Mouse (Mus musculus): ENCODE results near the gene Lhfpl2. TPM values are rescaled to one million over a fixed set of nuclear protein-coding genes. Genes with fewer than 3 reads are reported as not detected.

Lhfpl2 gene
- total and polyA plus RNA-seq, 3 experiments, result not detected

- in situ Hi-C loops (cut with MboI; ENCODE audit: low pct_ligation_motif_present, low pct_unique_long_range_greater_than_20kb, low sequenced_read_pairs), result no loop called here
- no peak for DNase-seq (ENCODE audit: extremely low read depth)
- Histone ChIP-seq H3K79me2 (replicated peaks; ENCODE audit: control insufficient read depth, extremely low read depth, insufficient read depth, poor library complexity, severe bottlenecking) (no peaks in the 10 kb centered on the region), H3K27ac (ENCODE audit: insufficient read depth, low read depth) (no peak overlapping the region), H3K9me3 (replicated peaks; ENCODE audit: low read length) (no peaks in the 10 kb centered on the region), H3K27me3 (replicated peaks) (no peaks in the 10 kb centered on the region), H3K9ac (ENCODE audit: insufficient read depth, low read depth) (no peak overlapping the region), H3K4me1 (ENCODE audit: control insufficient read depth in 1 of 2, insufficient read depth in 2 of 2) (peaks cover 0 to 8% of the 10 kb centered on the region in 2 experiments; a peak in 2 of 4 replicates), H3K4me2 (ENCODE audit: insufficient read depth, low read depth, poor library complexity, severe bottlenecking) (no peak overlapping the region), H3K36me3 (replicated peaks in 1 of 2; ENCODE audit: control insufficient read depth in 1 of 2, insufficient read depth in 1 of 2, low read length in 1 of 2) (no peaks in the 10 kb centered on the region), H3K4me3 (replicated peaks in 1 of 3; ENCODE audit: low read depth in 2 of 3, low read length in 2 of 3, poor library complexity in 1 of 3) (no peak overlapping the region)
- dilution Hi-C loops (cut with MboI; ENCODE audit: extremely low pct_ligation_motif_present, extremely low pct_unique_long_range_greater_than_20kb, low sequenced_read_pairs), result no loop called here
- no peak for TF ChIP-seq EP300 (IDR thresholded peaks at IDR 0.05; ENCODE audit: low read length)
- TF ChIP-seq POLR2A (IDR thresholded peaks at IDR 0.05; ENCODE audit: low read depth, low read length), result no peak
- no peak for TF ChIP-seq MYC (IDR thresholded peaks at IDR 0.05; ENCODE audit: low read depth, low read length)
- no peak for TF ChIP-seq JUN (IDR thresholded peaks at IDR 0.05; ENCODE audit: insufficient read depth, low read depth, low read length)
- no peak for TF ChIP-seq MAZ (IDR thresholded peaks at IDR 0.05; ENCODE audit: low read depth, low read length)
- no peak for TF ChIP-seq UBTF (IDR thresholded peaks at IDR 0.05; ENCODE audit: low read depth, low read length)
- TF ChIP-seq ZKSCAN1 (IDR thresholded peaks at IDR 0.05; ENCODE audit: borderline replicate concordance, low read depth, low read length), result no peak
- TF ChIP-seq E2F4 (IDR thresholded peaks at IDR 0.05; ENCODE audit: insufficient replicate concordance, low read depth, low read length), result no peak
- no peak for TF ChIP-seq PAX5 (IDR thresholded peaks at IDR 0.05; ENCODE audit: low read length)
- TF ChIP-seq SMC3 (IDR thresholded peaks at IDR 0.05; ENCODE audit: low read depth, low read length), result no peak
- TF ChIP-seq NRF1 (IDR thresholded peaks at IDR 0.05; ENCODE audit: low read depth, low read length), result no peak
These were observed 6.8 kb upstream of the Lhfpl2 start for GRCm38 (mm10) chr13:94050782-94051181.

GRCm38 (mm10) chr13:94057036-94057562 is 497 bp upstream of the Lhfpl2 start:
- in situ Hi-C loops (cut with MboI; ENCODE audit: low pct_ligation_motif_present, low pct_unique_long_range_greater_than_20kb, low sequenced_read_pairs) (no loop called here), dilution Hi-C loops (cut with MboI; ENCODE audit: extremely low pct_ligation_motif_present, extremely low pct_unique_long_range_greater_than_20kb, low sequenced_read_pairs) (no loop called here)
- Histone ChIP-seq H3K9ac (ENCODE audit: insufficient read depth, low read depth) (no peak overlapping the region), H3K9me3 (replicated peaks; ENCODE audit: low read length) (no peaks in the 10 kb centered on the region), H3K4me3 (replicated peaks in 1 of 3; ENCODE audit: low read depth in 2 of 3, low read length in 2 of 3, poor library complexity in 1 of 3) (no peak overlapping the region), H3K4me1 (ENCODE audit: control insufficient read depth in 1 of 2, insufficient read depth in 2 of 2) (no peaks in the 10 kb centered on the region), H3K27me3 (replicated peaks) (no peaks in the 10 kb centered on the region), H3K27ac (ENCODE audit: insufficient read depth, low read depth) (no peak overlapping the region), H3K36me3 (replicated peaks in 1 of 2; ENCODE audit: control insufficient read depth in 1 of 2, insufficient read depth in 1 of 2, low read length in 1 of 2) (no peaks in the 10 kb centered on the region), H3K79me2 (replicated peaks; ENCODE audit: control insufficient read depth, extremely low read depth, insufficient read depth, poor library complexity, severe bottlenecking) (no peaks in the 10 kb centered on the region), H3K4me2 (ENCODE audit: insufficient read depth, low read depth, poor library complexity, severe bottlenecking) (no peak overlapping the region)
- TF ChIP-seq SMC3 (IDR thresholded peaks at IDR 0.05; ENCODE audit: low read depth, low read length) (no peak), BHLHE40 (IDR thresholded peaks at IDR 0.05; ENCODE audit: low read depth, low read length) (no peak), EP300 (IDR thresholded peaks at IDR 0.05; ENCODE audit: low read length) (no peak), ZC3H11A (IDR thresholded peaks at IDR 0.05; ENCODE audit: low read depth, low read length) (no peak), CHD1 (IDR thresholded peaks at IDR 0.05; ENCODE audit: low read depth, low read length) (no peak), MXI1 (IDR thresholded peaks at IDR 0.05; ENCODE audit: low read depth, low read length) (no peak), KAT2A (IDR thresholded peaks at IDR 0.05; ENCODE audit: insufficient replicate concordance, low read length) (no peak), ZKSCAN1 (IDR thresholded peaks at IDR 0.05; ENCODE audit: borderline replicate concordance, low read depth, low read length) (no peak), HCFC1 (IDR thresholded peaks at IDR 0.05; ENCODE audit: low read depth, low read length) (no peak), E2F4 (IDR thresholded peaks at IDR 0.05; ENCODE audit: insufficient replicate concordance, low read depth, low read length) (no peak), PAX5 (IDR thresholded peaks at IDR 0.05; ENCODE audit: low read length) (no peak), CTCF (conservative IDR thresholded peaks at IDR 0.05 in 1 of 2, IDR thresholded peaks at IDR 0.05 in 1 of 2; ENCODE audit: low read depth in 2 of 2, low read length in 2 of 2) (no peak), RAD21 (IDR thresholded peaks at IDR 0.05; ENCODE audit: low read depth, low read length) (no peak)
- no peak for DNase-seq (ENCODE audit: extremely low read depth)
